Mouse (Mus musculus): Measurements from ENCODE around the gene Gpr87. TPM values are rescaled to one million over a fixed set of nuclear protein-coding genes. Genes with fewer than 3 reads are reported as not detected.

The Gpr87 gene
- polyA plus RNA-seq, 1 experiment from 2014 or later = not detected

- no peaks in the 10 kb centered on the region for H3K27me3 ChIP-seq (replicated peaks; ENCODE audit: control insufficient read depth, insufficient read depth, low read length)
- H3K9ac ChIP-seq (ENCODE audit: low read depth, low read length) = no peak overlapping the region; the same call in 1 of the 2 replicates
- H3K4me3 ChIP-seq (ENCODE audit: low read depth, low read length) = no peak overlapping the region
- peak overlapping the region; percentile 24; the same call in 1 of the 2 replicates for H3K4me2 ChIP-seq (replicated peaks; ENCODE audit: low read depth)
- no peak overlapping the region for H3K27ac ChIP-seq (ENCODE audit: low read depth, low read length)
- no peak for TF ChIP-seq CTCF (IDR thresholded peaks at IDR 0.05; ENCODE audit: low read depth)
- WGBS = 64% methylated on average over 3 of the region's 3 CpGs
- no peaks in the 10 kb centered on the region for H3K9me3 ChIP-seq (ENCODE audit: control insufficient read depth)
- no peaks in the 10 kb centered on the region for H3K36me3 ChIP-seq (ENCODE audit: control insufficient read depth, insufficient read depth)
- ATAC-seq = no peak
- H3K4me1 ChIP-seq (replicated peaks; ENCODE audit: control insufficient read depth, insufficient read depth, low read length) = no peaks in the 10 kb centered on the region
These were observed 65.4 kb downstream of the Gpr87 start for GRCm38 (mm10) chr3:59129547-59129946.

Other genes with a start within 250 kb of the Gpr87 start
- gene Med12l, start 189.3 kb downstream of the Gpr87 start, polyA plus RNA-seq (2015; fragmentation: Nextera tagmentation; extraction: Ambion mirVana) = 0.42 TPM in 2 replicates
- 0.51 and 0.57 TPM in 2 replicates for gene Gpr171, start 93.3 kb downstream of the Gpr87 start, polyA plus RNA-seq (2015; fragmentation: Nextera tagmentation; extraction: Ambion mirVana)
- 20.3 and 21.5 TPM in 2 replicates for gene P2ry14, start 41.5 kb downstream of the Gpr87 start, polyA plus RNA-seq (2015; fragmentation: Nextera tagmentation; extraction: Ambion mirVana)
- gene P2ry13, start 15.8 kb upstream of the Gpr87 start, polyA plus RNA-seq (2015; fragmentation: Nextera tagmentation; extraction: Ambion mirVana) = 0.94 and 1.2 TPM in 2 replicates
- gene P2ry12, start 67.8 kb upstream of the Gpr87 start, polyA plus RNA-seq (2015; fragmentation: Nextera tagmentation; extraction: Ambion mirVana) = 1.9 and 2.2 TPM in 2 replicates
- 2.8 and 3.3 TPM in 2 replicates for gene Igsf10, start 149.3 kb upstream of the Gpr87 start, polyA plus RNA-seq (2015; fragmentation: Nextera tagmentation; extraction: Ambion mirVana)

All from intestine, postnatal 0 days (tissue).